Mouse (Mus musculus) liver, adult 2 months (tissue): ENCODE data around the gene 1500011B03Rik.

ENCODE experiments used
- CTCF ChIP-seq: fragments of 200-500 bp; IDR thresholded peaks from 2 replicates; pipeline ENCODE4 v1.5.1; 2011; ENCODE audit warnings: low read depth, low read length, control low read depth
- POLR2A ChIP-seq: fragments of 200-500 bp; IDR thresholded peaks from 2 replicates; pipeline ENCODE4 v1.6.1; 2011; ENCODE audit warnings: low read length, control low read depth; ENCODE audit not compliant: insufficient read depth; ENCODE audit errors: extremely low read depth

DNA sequence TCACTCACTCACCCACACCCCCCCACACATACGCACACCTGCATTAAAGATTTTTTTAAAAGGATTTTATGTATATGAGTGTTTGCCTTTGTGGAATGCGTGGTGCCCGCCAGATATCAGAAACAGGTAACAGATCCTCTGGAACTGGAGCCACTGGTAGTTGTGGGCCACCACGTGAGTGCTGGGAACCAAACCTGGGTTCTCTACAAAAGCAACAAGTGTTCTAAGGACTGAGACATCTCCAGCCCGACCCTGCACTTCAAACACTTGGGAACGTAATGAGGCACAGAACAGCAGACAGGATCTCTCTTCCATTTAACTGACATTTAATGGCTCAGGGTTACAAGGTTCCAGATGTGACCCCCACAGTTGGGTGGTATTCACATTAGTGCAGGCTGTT lies 15.4 kb downstream of the 1500011B03Rik start:
- TF ChIP-seq POLR2A (no peak), CTCF (no peak)
